Mouse (Mus musculus): ENCODE measurements around the gene Cenpm. TPM values are rescaled to one million over a fixed set of nuclear protein-coding genes. Genes with fewer than 3 reads are reported as not detected.
A peak's percentile ranks its signal among the peaks of the same experiment; 100 is the strongest.

Gene Cenpm
- polyA plus RNA-seq, 1 experiment, result 2.3 TPM

- H3K27ac ChIP-seq (ENCODE audit: insufficient read depth, low read depth, low read length), result no peak overlapping the region
- H3K27me3 ChIP-seq (replicated peaks; ENCODE audit: control insufficient read depth, insufficient read depth, low read length), result no peaks in the 10 kb centered on the region
- no peak for DNase-seq
- WGBS, result 88% methylated on average over 20 of the region's 20 CpGs
- TF ChIP-seq CTCF (conservative IDR thresholded peaks at IDR 0.05; ENCODE audit: insufficient read depth, insufficient read length, low read depth, low read length) (no peak), POLR2A (IDR thresholded peaks at IDR 0.05; ENCODE audit: low read depth, low read length) (no peak)
- no peaks in the 10 kb centered on the region for H3K4me1 ChIP-seq (ENCODE audit: control insufficient read depth, insufficient read depth, low read length)
- H3K4me3 ChIP-seq (ENCODE audit: insufficient read depth, low read depth, low read length), result no peak overlapping the region
- H3K36me3 ChIP-seq (ENCODE audit: control insufficient read depth, insufficient read depth, low read length), result peaks cover 2% of the 10 kb centered on the region
These were observed 40.8 kb downstream of the Cenpm start for GRCm38 (mm10) chr15:82203611-82204351.

GRCm38 (mm10) chr15:82203090-82203489, 41.5 kb downstream of the Cenpm start:
- peaks cover 2% of the 10 kb centered on the region for H3K36me3 ChIP-seq (ENCODE audit: control insufficient read depth, insufficient read depth, low read length)
- WGBS, result 94% methylated on average over 10 of the region's 10 CpGs

GRCm38 (mm10) chr15:82202086-82202485, 42.5 kb downstream of the Cenpm start:
- peaks cover 2% of the 10 kb centered on the region for H3K36me3 ChIP-seq (ENCODE audit: control insufficient read depth, insufficient read depth, low read length)
- WGBS, result 63% methylated on average over 6 of the region's 6 CpGs
- no peak for DNase-seq

More at GRCm38 (mm10) chr15:82203090-82203489, 41.5 kb downstream of the Cenpm start:
- H3K4me1 ChIP-seq (ENCODE audit: control insufficient read depth, insufficient read depth, low read length), result no peaks in the 10 kb centered on the region
- TF ChIP-seq CTCF (conservative IDR thresholded peaks at IDR 0.05; ENCODE audit: insufficient read depth, insufficient read length, low read depth, low read length) (no peak), POLR2A (IDR thresholded peaks at IDR 0.05; ENCODE audit: low read depth, low read length) (no peak)
- H3K27me3 ChIP-seq (replicated peaks; ENCODE audit: control insufficient read depth, insufficient read depth, low read length), result no peaks in the 10 kb centered on the region
- DNase-seq, result no peak
- H3K4me3 ChIP-seq (ENCODE audit: insufficient read depth, low read depth, low read length), result no peak overlapping the region
- no peak overlapping the region for H3K27ac ChIP-seq (ENCODE audit: insufficient read depth, low read depth, low read length)

GRCm38 (mm10) chr15:82199546-82199945, 45.0 kb downstream of the Cenpm start:
- Histone ChIP-seq H3K27ac (ENCODE audit: insufficient read depth, low read depth, low read length) (no peak overlapping the region), H3K27me3 (replicated peaks; ENCODE audit: control insufficient read depth, insufficient read depth, low read length) (no peaks in the 10 kb centered on the region), H3K4me1 (ENCODE audit: control insufficient read depth, insufficient read depth, low read length) (no peaks in the 10 kb centered on the region), H3K36me3 (ENCODE audit: control insufficient read depth, insufficient read depth, low read length) (peaks cover 2% of the 10 kb centered on the region), H3K4me3 (ENCODE audit: insufficient read depth, low read depth, low read length) (no peak overlapping the region)
- WGBS, result 71% methylated on average over 12 of the region's 12 CpGs
- TF ChIP-seq POLR2A (IDR thresholded peaks at IDR 0.05; ENCODE audit: low read depth, low read length) (no peak), CTCF (conservative IDR thresholded peaks at IDR 0.05; ENCODE audit: insufficient read depth, insufficient read length, low read depth, low read length) (no peak)
- peak; percentile 12 for DNase-seq

More at GRCm38 (mm10) chr15:82202086-82202485, 42.5 kb downstream of the Cenpm start:
- no peak overlapping the region for H3K4me3 ChIP-seq (ENCODE audit: insufficient read depth, low read depth, low read length)
- no peaks in the 10 kb centered on the region for H3K27me3 ChIP-seq (replicated peaks; ENCODE audit: control insufficient read depth, insufficient read depth, low read length)
- no peak overlapping the region for H3K27ac ChIP-seq (ENCODE audit: insufficient read depth, low read depth, low read length)
- TF ChIP-seq CTCF (conservative IDR thresholded peaks at IDR 0.05; ENCODE audit: insufficient read depth, insufficient read length, low read depth, low read length), result no peak
- TF ChIP-seq POLR2A (IDR thresholded peaks at IDR 0.05; ENCODE audit: low read depth, low read length), result no peak
- H3K4me1 ChIP-seq (ENCODE audit: control insufficient read depth, insufficient read depth, low read length), result no peaks in the 10 kb centered on the region

GRCm38 (mm10) chr15:82198342-82198741, 46.2 kb downstream of the Cenpm start:
- peaks cover 2% of the 10 kb centered on the region; the same call in 1 of the 2 replicates for H3K36me3 ChIP-seq (ENCODE audit: control insufficient read depth, insufficient read depth, low read length)
- DNase-seq, result no peak
- H3K27ac ChIP-seq (ENCODE audit: insufficient read depth, low read depth, low read length), result no peak overlapping the region
- TF ChIP-seq POLR2A (IDR thresholded peaks at IDR 0.05; ENCODE audit: low read depth, low read length) (no peak), CTCF (conservative IDR thresholded peaks at IDR 0.05; ENCODE audit: insufficient read depth, insufficient read length, low read depth, low read length) (no peak)
- H3K4me3 ChIP-seq (ENCODE audit: insufficient read depth, low read depth, low read length), result no peak overlapping the region
- H3K27me3 ChIP-seq (replicated peaks; ENCODE audit: control insufficient read depth, insufficient read depth, low read length), result no peaks in the 10 kb centered on the region
- WGBS, result 83% methylated on average over 7 of the region's 7 CpGs
- no peaks in the 10 kb centered on the region for H3K4me1 ChIP-seq (ENCODE audit: control insufficient read depth, insufficient read depth, low read length)

- Histone ChIP-seq H3K36me3 (ENCODE audit: control insufficient read depth, insufficient read depth, low read length) (peaks cover 2% of the 10 kb centered on the region; the same call in 1 of the 2 replicates), H3K4me1 (ENCODE audit: control insufficient read depth, insufficient read depth, low read length) (no peaks in the 10 kb centered on the region), H3K4me3 (ENCODE audit: insufficient read depth, low read depth, low read length) (no peak overlapping the region), H3K27ac (ENCODE audit: insufficient read depth, low read depth, low read length) (no peak overlapping the region), H3K27me3 (replicated peaks; ENCODE audit: control insufficient read depth, insufficient read depth, low read length) (no peaks in the 10 kb centered on the region)
- 88% methylated on average over 11 of the region's 11 CpGs for WGBS
- TF ChIP-seq POLR2A (IDR thresholded peaks at IDR 0.05; ENCODE audit: low read depth, low read length) (no peak), CTCF (conservative IDR thresholded peaks at IDR 0.05; ENCODE audit: insufficient read depth, insufficient read length, low read depth, low read length) (no peak)
- no peak for DNase-seq
These were observed 46.6 kb downstream of the Cenpm start for GRCm38 (mm10) chr15:82197937-82198336.

GRCm38 (mm10) chr15:82197246-82197750, 47.2 kb downstream of the Cenpm start:
- TF ChIP-seq POLR2A (IDR thresholded peaks at IDR 0.05; ENCODE audit: low read depth, low read length) (no peak), CTCF (conservative IDR thresholded peaks at IDR 0.05; ENCODE audit: insufficient read depth, insufficient read length, low read depth, low read length) (no peak)
- Histone ChIP-seq H3K4me3 (ENCODE audit: insufficient read depth, low read depth, low read length) (no peak overlapping the region), H3K4me1 (ENCODE audit: control insufficient read depth, insufficient read depth, low read length) (no peaks in the 10 kb centered on the region), H3K27me3 (replicated peaks; ENCODE audit: control insufficient read depth, insufficient read depth, low read length) (no peaks in the 10 kb centered on the region), H3K36me3 (ENCODE audit: control insufficient read depth, insufficient read depth, low read length) (peaks cover 2% of the 10 kb centered on the region; the same call in 1 of the 2 replicates), H3K27ac (ENCODE audit: insufficient read depth, low read depth, low read length) (no peak overlapping the region)
- 89% methylated on average over 10 of the region's 10 CpGs for WGBS
- DNase-seq, result no peak
